Mouse (Mus musculus): ENCODE results near the gene Tiam1.

DNA sequence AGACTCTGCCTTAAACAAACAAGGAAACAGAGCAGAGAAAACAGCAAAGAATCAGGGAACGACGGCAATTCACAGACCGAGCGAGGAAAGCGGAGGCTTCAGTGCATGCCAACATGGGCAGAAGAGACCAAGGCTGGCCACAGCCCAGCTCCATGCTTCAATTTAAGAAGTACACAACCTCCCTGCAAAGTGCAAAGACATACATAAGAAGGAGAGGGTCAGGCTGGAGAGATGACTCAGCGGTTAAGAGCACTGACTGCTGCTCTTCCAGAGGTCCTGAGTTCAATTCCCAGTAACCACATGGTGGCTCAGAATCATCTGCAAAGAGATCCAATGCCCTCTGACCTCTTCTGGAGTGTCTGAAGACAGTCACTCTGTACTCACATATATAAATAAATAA, 40.6 kb upstream of the Tiam1 start:
- TF ChIP-seq CTCF (IDR thresholded peaks at IDR 0.05; ENCODE audit: borderline replicate concordance, extremely low read depth, insufficient read depth, insufficient read length) (no peak), POLR2A (IDR thresholded peaks at IDR 0.05; ENCODE audit: borderline replicate concordance, extremely low read depth, insufficient read depth, insufficient read length, poor library complexity, severe bottlenecking) (no peak)

All from brain, embryonic 14.5 days (tissue).